Mouse (Mus musculus) monocyte, adult 5-6 weeks (primary cell): ENCODE measurements at regions not wholly inside any gene's neighbourhood (a gene's known extent, or its start where the extent isn't known, plus 50 kb on each side); places are given as distances from the start of the nearest gene placed in this dataset.

Experiments
- ATAC-seq: fragments of 153-309, 156-312 bp; replicated peaks from 2 replicates; pipeline ENCODE4 v1.8.0; 2017; ENCODE audit warnings: mild to moderate bottlenecking; ENCODE audit not compliant: low TSS enrichment, insufficient number of reproducible peaks, severe bottlenecking, poor library complexity, low FRiP score

GRCm38 (mm10) chr16:87022041-87022440 lies 331.9 kb upstream of the N6amt1 start:
- no peak for ATAC-seq

GRCm38 (mm10) chr16:87017107-87017670 lies 336.8 kb upstream of the N6amt1 start:
- ATAC-seq = no peak

- ATAC-seq = no peak
Observed at GRCm38 (mm10) chr16:87001579-87001978, 352.4 kb upstream of the N6amt1 start.

GRCm38 (mm10) chr16:87001135-87001534 lies 352.9 kb upstream of the N6amt1 start:
- no peak for ATAC-seq

- no peak for ATAC-seq
Observed at GRCm38 (mm10) chr16:86971691-86972090, 382.3 kb upstream of the N6amt1 start.

- no peak for ATAC-seq
Observed at GRCm38 (mm10) chr16:86949681-86950080, 404.3 kb upstream of the N6amt1 start.

- ATAC-seq = no peak
Observed at GRCm38 (mm10) chr16:86945531-86946144, 408.3 kb upstream of the N6amt1 start.

GRCm38 (mm10) chr16:86945058-86945457 lies 408.9 kb upstream of the N6amt1 start:
- no peak for ATAC-seq

GRCm38 (mm10) chr16:86934989-86935388 lies 419.0 kb upstream of the N6amt1 start:
- ATAC-seq = no peak

- ATAC-seq = no peak
Observed at GRCm38 (mm10) chr16:86932765-86933164, 421.2 kb upstream of the N6amt1 start.

GRCm38 (mm10) chr16:86897967-86898710 lies 455.8 kb upstream of the N6amt1 start:
- no peak for ATAC-seq

GRCm38 (mm10) chr16:86894982-86895381 lies 459.0 kb upstream of the N6amt1 start:
- no peak for ATAC-seq

GRCm38 (mm10) chr16:86894333-86894732 lies 459.7 kb upstream of the N6amt1 start:
- no peak for ATAC-seq

GRCm38 (mm10) chr16:86888421-86888820 lies 465.6 kb upstream of the N6amt1 start:
- ATAC-seq = no peak

- no peak for ATAC-seq
Observed at GRCm38 (mm10) chr16:86887605-86888004, 466.4 kb upstream of the N6amt1 start.

- no peak for ATAC-seq
Observed at GRCm38 (mm10) chr16:86883862-86884261, 470.1 kb upstream of the N6amt1 start.

- no peak for ATAC-seq
Observed at GRCm38 (mm10) chr16:86882529-86882928, 471.5 kb upstream of the N6amt1 start.

GRCm38 (mm10) chr16:86881583-86881982 lies 472.4 kb upstream of the N6amt1 start:
- no peak for ATAC-seq

- no peak for ATAC-seq
Observed at GRCm38 (mm10) chr16:86860828-86861227, 493.2 kb upstream of the N6amt1 start.

- no peak for ATAC-seq
Observed at GRCm38 (mm10) chr16:86855891-86856290, 498.1 kb upstream of the N6amt1 start.
